9 mouse cellular contexts compared by ENCODE assay signal in the genomic region with DNA sequence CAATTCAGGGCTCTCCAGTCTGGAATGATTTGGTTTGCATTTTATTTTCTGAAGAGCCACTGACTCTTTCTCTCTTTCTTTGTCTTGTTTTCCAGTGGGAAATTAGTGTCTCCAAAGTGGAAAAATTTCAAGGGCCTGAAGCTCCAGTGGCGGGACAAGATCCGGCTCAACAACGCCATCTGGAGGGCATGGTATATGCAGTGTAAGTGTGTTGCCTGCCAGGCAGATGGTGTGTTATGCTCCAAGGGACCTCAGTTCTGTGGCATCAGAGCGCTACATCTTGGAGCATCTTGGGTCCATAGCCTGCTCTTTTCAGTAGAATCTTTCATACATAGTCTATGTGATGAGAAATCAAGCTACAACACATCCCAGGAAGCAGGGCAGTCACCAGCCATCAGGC. TPM values are rescaled to one million over a fixed set of nuclear protein-coding genes. Genes with fewer than 3 reads are reported as not detected.
A peak's percentile ranks its signal among the peaks of the same experiment; 100 is the strongest.
DNase-seq lines count a peak whose midpoint lies in the region; TF ChIP-seq lines count a peak whose summit lies in the region.
"Had no signal": no experiment of that assay in that cellular context is flagged by ENCODE, and none has a peak within 500 bp of the region (broad histone marks: within the 10 kb centered on the region; RNA-seq: fewer than 3 reads in every experiment).

No protein-coding gene starts in this region.

- no peak for DNase-seq in heart, adult 2 months
- no peak for DNase-seq in heart, adult 8-10 months (ENCODE audit: low spot score)
- DNase-seq in lung, adult 2 months, result no peak
- no peak for DNase-seq in lung, postnatal 25 days (ENCODE audit: low spot score)
- peak; percentile 72 for DNase-seq in adrenal gland, postnatal 14 days
- peak; percentile 29 for DNase-seq in kidney, postnatal 14 days
- no peak for DNase-seq in frontal cortex, postnatal 36 days (ENCODE audit: low spot score in 2 of 2)
- no peak for DNase-seq in adipocyte (ENCODE audit: low spot score)

- WGBS in heart, adult 2 months, result 81% methylated on average over 4 of the region's 4 CpGs
- 77% methylated on average over 4 of the region's 4 CpGs for WGBS in lung, adult 2 months

- H3K4me3 ChIP-seq in heart, adult 2 months, result no peak overlapping the region
- H3K4me3 ChIP-seq in lung, adult 2 months (replicated peaks; ENCODE audit: extremely low read depth, low read depth, low read length), result no peak overlapping the region
- H3K4me3 ChIP-seq: lung, embryonic 15.5 days had no signal

- TF ChIP-seq POLR2A in heart, adult 2 months (IDR thresholded peaks at IDR 0.05; ENCODE audit: insufficient read depth, low read depth, low read length), result no peak
- no peak for TF ChIP-seq POLR2A in lung, adult 2 months (IDR thresholded peaks at IDR 0.05; ENCODE audit: borderline replicate concordance, extremely low read depth, low read depth, low read length)

- H3K79me2 ChIP-seq in heart, adult 2 months (replicated peaks; ENCODE audit: control insufficient read depth, insufficient read depth, low read length), result peaks cover 2% of the 10 kb centered on the region; the same call in 1 of the 2 replicates

- peak; percentile 56 for TF ChIP-seq CTCF in heart, adult 2 months (IDR thresholded peaks at IDR 0.05)
- peak; percentile 36; the same call in 1 of the 2 replicates for TF ChIP-seq CTCF in lung, adult 2 months (IDR thresholded peaks at IDR 0.05; ENCODE audit: insufficient read depth, low read length)

- TF ChIP-seq EP300 in heart, adult 2 months (IDR thresholded peaks at IDR 0.05; ENCODE audit: insufficient read depth, low read depth, low read length), result no peak

- no peaks in the 10 kb centered on the region for H3K27me3 ChIP-seq in heart, adult 2 months (ENCODE audit: control insufficient read depth, insufficient read depth, low read length)
- H3K27me3 ChIP-seq: lung, embryonic 15.5 days had no signal

- H3K27ac ChIP-seq in heart, adult 2 months, result no peak overlapping the region
- H3K27ac ChIP-seq: lung, embryonic 15.5 days had no signal

- intact Hi-C loops in heart, adult 2 months (cut with DNase I), result loop anchor here (5.0 kb wide), 2 partner anchors 153 to 188 kb away; a partner anchor contains a TSS

- no peak overlapping the region for H3K9ac ChIP-seq in heart, adult 2 months (ENCODE audit: low read depth, low read length)
- H3K9ac ChIP-seq: lung, embryonic 15.5 days had no signal

- H3K4me1 ChIP-seq in heart, adult 2 months (ENCODE audit: control insufficient read depth, insufficient read depth, low read length), result peaks cover 13% of the 10 kb centered on the region
- peaks cover 10% of the 10 kb centered on the region for H3K4me1 ChIP-seq in lung, adult 2 months (ENCODE audit: control insufficient read depth, insufficient read depth, low read length)

- H3K36me3 ChIP-seq in heart, adult 2 months (ENCODE audit: control insufficient read depth, insufficient read depth, low read length), result no peaks in the 10 kb centered on the region; the same call in none of the 2 replicates

RNA-seq across cellular contexts. Expression of a gene that starts 45.3 kb away (rescaled TPM):
- total RNA-seq in heart, adult 2 months (2021), result 10 to 100 TPM; 27.8 to 27.9 TPM
- 34.3 and 45.4 TPM in 2 replicates for polyA plus RNA-seq in heart, adult 2 months (2012; rRNA removed)
- total RNA-seq in heart, adult 8-10 months (2022), result 10 to 100 TPM; 23.4 to 30.6 (median 27.3) TPM
- polyA plus RNA-seq in lung, adult 2 months (2012; rRNA removed), result 61.2 and 75.4 TPM in 2 replicates
- total RNA-seq in adrenal gland, postnatal 14 days (2021), result 24.8 and 31.8 TPM in 2 replicates

RNA-seq across cellular contexts. Expression of a gene that starts 49.2 kb away (rescaled TPM):
- not detected for total RNA-seq in heart, adult 2 months (2021)
- polyA plus RNA-seq in heart, adult 2 months (2012; rRNA removed), result 0.43 TPM in 1 of 2 replicates, not detected in the other
- total RNA-seq in heart, adult 8-10 months (2022), result not detected
- 3.4 and 3.8 TPM in 2 replicates for polyA plus RNA-seq in lung, adult 2 months (2012; rRNA removed)
- not detected in 2 replicates for total RNA-seq in adrenal gland, postnatal 14 days (2021)

RNA-seq across cellular contexts. Expression of a gene that starts 49.3 kb away (rescaled TPM):
- not detected for total RNA-seq in heart, adult 2 months (2021)
- polyA plus RNA-seq in heart, adult 2 months (2012; rRNA removed), result not detected in 2 replicates
- total RNA-seq in heart, adult 8-10 months (2022), result not detected
- polyA plus RNA-seq in lung, adult 2 months (2012; rRNA removed), result not detected in 2 replicates
- total RNA-seq in adrenal gland, postnatal 14 days (2021), result not detected in 2 replicates
- polyA plus RNA-seq: lung, embryonic 15.5 days had no signal

Comparison
In these comparisons a context has a peak if more than half of its experiments do, and no peak if none do; other contexts are left out.
1. DNase-seq: peak in adrenal gland, postnatal 14 days (single experiment) and kidney, postnatal 14 days (single experiment); none in heart, adult 2 months (0 of 2), heart, adult 8-10 months (single experiment), lung, adult 2 months (single experiment), lung, postnatal 25 days (single experiment), frontal cortex, postnatal 36 days (0 of 2) and adipocyte (single experiment).